Mouse (Mus musculus) central nervous system, embryonic 11.5 days (tissue): ENCODE results near the gene Slc40a1. TPM values are rescaled to one million over a fixed set of nuclear protein-coding genes. Genes with fewer than 3 reads are reported as not detected.

ENCODE experiments used
- polyA plus RNA-seq: library from polyadenylated mRNA; depleted of rRNA; stranded (reverse); fragments of >200 nt; gene quantifications from 2 replicates; pipeline ENCODE4 v1.2.3, GENCODE M21; 2012; rRNA removed

The Slc40a1 gene
- polyA plus RNA-seq, result 10.8 and 12.0 TPM in 2 replicates

DNA sequence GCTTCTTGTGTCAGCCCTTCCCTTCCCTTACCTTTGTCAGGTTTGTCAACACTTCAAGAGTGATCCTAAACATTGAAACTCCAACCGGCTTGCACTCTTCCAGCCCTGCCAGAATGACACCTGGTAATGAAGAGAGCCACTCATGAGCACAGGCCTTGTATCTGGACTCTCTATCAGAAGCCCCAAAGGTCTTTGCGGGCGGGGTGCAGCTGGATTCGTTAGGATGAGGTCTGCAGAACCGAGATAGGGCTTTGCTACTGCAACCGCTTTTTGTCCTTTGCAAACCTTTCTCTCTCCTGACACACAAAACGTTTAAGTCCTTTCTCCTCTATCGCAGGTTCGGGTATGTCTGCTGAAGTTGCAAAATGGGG lies at the start of gene Slc40a1:
Gene Slc40a1, minus strand, starts transcription at position 131 of the 371 bp plus-strand sequence.

DNA sequence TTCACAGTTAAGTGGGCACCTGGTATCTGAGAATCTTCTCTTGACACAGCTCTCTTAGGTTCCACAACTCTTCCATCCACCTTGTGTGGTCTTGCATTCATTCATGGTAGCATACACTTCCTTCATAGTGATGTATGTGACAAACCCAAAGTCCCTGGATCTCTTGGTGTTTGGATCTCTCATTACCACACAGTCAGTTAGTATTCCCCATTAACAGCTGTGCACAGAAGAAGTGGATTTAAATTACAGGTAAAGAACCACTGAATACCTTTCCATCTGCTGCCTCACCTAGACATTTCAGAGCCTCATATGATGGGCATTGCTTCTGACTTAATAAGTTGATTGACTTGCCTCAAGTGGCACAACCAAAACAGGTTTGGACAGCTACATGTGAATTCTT lies 36.1 kb downstream of the Slc40a1 start, which contains the start of gene Gm5269:
Gene Gm5269, minus strand, starts transcription at position 101 of the 400 bp plus-strand sequence.

Other genes starting within 250 kb of the Slc40a1 start
- gene Wdr75, start 131.4 kb downstream of the Slc40a1 start, polyA plus RNA-seq, result 85.6 and 87.7 TPM in 2 replicates
- gene Gm5269, start 36.2 kb downstream of the Slc40a1 start, polyA plus RNA-seq, result not detected in 2 replicates
- gene Dnah7b, start 139.8 kb upstream of the Slc40a1 start, polyA plus RNA-seq, result 7.0 and 7.4 TPM in 2 replicates